In the genomic region with DNA sequence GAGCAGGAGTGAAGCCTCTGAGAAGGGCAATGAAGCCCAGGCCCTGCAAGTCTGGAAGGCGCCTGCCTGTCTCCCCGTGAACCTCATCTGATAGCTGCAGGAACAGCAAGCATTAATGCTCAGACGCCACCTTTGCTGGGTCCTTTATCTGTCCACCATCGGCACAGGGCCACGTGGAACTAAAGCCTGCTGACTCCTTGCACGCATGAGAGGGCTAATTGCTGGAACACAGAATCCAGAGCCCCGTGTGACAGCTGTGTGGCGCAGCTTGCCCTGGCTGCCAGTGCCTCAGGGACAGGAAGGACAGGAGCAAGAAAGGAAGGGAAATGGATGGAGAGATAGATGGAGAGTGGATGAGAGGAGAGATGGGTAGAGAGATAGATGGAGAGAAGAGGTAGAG, we compare ENCODE assay signal across 11 mouse cellular contexts. TPM values are rescaled to one million over a fixed set of nuclear protein-coding genes. Genes with fewer than 3 reads are reported as not detected.
DNase-seq lines count a peak whose midpoint lies in the region; ATAC-seq lines count a peak whose summit lies in the region.
"Had no signal": no experiment of that assay in that cellular context is flagged by ENCODE, and none has a peak within 500 bp of the region (broad histone marks: within the 10 kb centered on the region; RNA-seq: fewer than 3 reads in every experiment).

No protein-coding gene starts in this region.

- no peak overlapping the region for H3K4me3 ChIP-seq in midbrain, embryonic 14.5 days (replicated peaks; ENCODE audit: low read depth, low read length)
- no peak overlapping the region for H3K4me3 ChIP-seq in midbrain, embryonic 11.5 days (ENCODE audit: low read depth, low read length)
- no peak overlapping the region for H3K4me3 ChIP-seq in hindbrain, embryonic 16.5 days (ENCODE audit: low read length)
- H3K4me3 ChIP-seq: heart, embryonic 15.5 days; limb, embryonic 12.5 days had no signal

- peak; percentile 57 for DNase-seq in midbrain, embryonic 14.5 days
- no peak for DNase-seq in midbrain, embryonic 11.5 days (ENCODE audit: low spot score, missing footprints)
- DNase-seq in embryo, embryonic 10.5 days (ENCODE audit: low spot score) = peak; percentile 26
- peak; percentile 79 for DNase-seq in retina, postnatal 1 day
- DNase-seq in heart, postnatal 36 days = no peak
- no peak for DNase-seq in right cerebral cortex, postnatal 14 days
- DNase-seq: thymus, postnatal 36 days had no signal

- H3K9me3 ChIP-seq in midbrain, embryonic 14.5 days (ENCODE audit: control insufficient read depth, low read length) = no peaks in the 10 kb centered on the region
- no peaks in the 10 kb centered on the region for H3K9me3 ChIP-seq in midbrain, embryonic 11.5 days (ENCODE audit: control insufficient read depth, low read length)
- no peaks in the 10 kb centered on the region for H3K9me3 ChIP-seq in hindbrain, embryonic 16.5 days (ENCODE audit: control insufficient read depth, low read length)
- H3K9me3 ChIP-seq: heart, embryonic 15.5 days; limb, embryonic 12.5 days had no signal

- no peak overlapping the region for H3K9ac ChIP-seq in midbrain, embryonic 14.5 days (replicated peaks; ENCODE audit: low read length)
- H3K9ac ChIP-seq in midbrain, embryonic 11.5 days (ENCODE audit: low read length) = no peak overlapping the region
- no peak overlapping the region for H3K9ac ChIP-seq in hindbrain, embryonic 16.5 days (ENCODE audit: low read depth, low read length)
- H3K9ac ChIP-seq: heart, embryonic 15.5 days; limb, embryonic 12.5 days had no signal

- WGBS in midbrain, embryonic 14.5 days = 26% methylated on average over 8 of the region's 8 CpGs
- WGBS in midbrain, embryonic 11.5 days = 47% methylated on average over 8 of the region's 8 CpGs
- whole genome bisulfite sequencing in hindbrain, embryonic 16.5 days = 20% methylated on average over 8 of the region's 8 CpGs

- H3K27ac ChIP-seq in midbrain, embryonic 14.5 days (replicated peaks; ENCODE audit: low read depth, low read length) = peak overlapping the region; percentile 27; the same call in 1 of the 2 replicates
- no peak overlapping the region for H3K27ac ChIP-seq in midbrain, embryonic 11.5 days (ENCODE audit: low read depth, low read length)
- peak overlapping the region; percentile 58 for H3K27ac ChIP-seq in hindbrain, embryonic 16.5 days (ENCODE audit: low read depth, low read length)
- H3K27ac ChIP-seq: heart, embryonic 15.5 days; limb, embryonic 12.5 days had no signal

- intact Hi-C loops in heart, postnatal 36 days (cut with DNase I) = no loop called here

- no peak overlapping the region for H3K4me2 ChIP-seq in midbrain, embryonic 14.5 days (ENCODE audit: low read length)
- no peak overlapping the region for H3K4me2 ChIP-seq in midbrain, embryonic 11.5 days
- no peak overlapping the region for H3K4me2 ChIP-seq in hindbrain, embryonic 16.5 days (ENCODE audit: low read length)
- H3K4me2 ChIP-seq: heart, embryonic 15.5 days; limb, embryonic 12.5 days had no signal

- H3K36me3 ChIP-seq in midbrain, embryonic 14.5 days (ENCODE audit: control insufficient read depth, insufficient read depth, low read length) = no peaks in the 10 kb centered on the region
- no peaks in the 10 kb centered on the region for H3K36me3 ChIP-seq in midbrain, embryonic 11.5 days (ENCODE audit: control insufficient read depth, insufficient read depth, low read length)
- H3K36me3 ChIP-seq in hindbrain, embryonic 16.5 days (ENCODE audit: control insufficient read depth, insufficient read depth, low read length) = no peaks in the 10 kb centered on the region
- H3K36me3 ChIP-seq: heart, embryonic 15.5 days; limb, embryonic 12.5 days had no signal

- H3K27me3 ChIP-seq in midbrain, embryonic 14.5 days (ENCODE audit: control insufficient read depth, insufficient read depth, low read length) = no peaks in the 10 kb centered on the region
- H3K27me3 ChIP-seq in midbrain, embryonic 11.5 days (ENCODE audit: control insufficient read depth, insufficient read depth, low read length) = no peaks in the 10 kb centered on the region
- H3K27me3 ChIP-seq in hindbrain, embryonic 16.5 days (replicated peaks; ENCODE audit: control insufficient read depth, insufficient read depth, low read length) = no peaks in the 10 kb centered on the region
- H3K27me3 ChIP-seq: limb, embryonic 12.5 days had no signal

- ATAC-seq in midbrain, embryonic 14.5 days (ENCODE audit: low FRiP score, low TSS enrichment) = no peak
- no peak for ATAC-seq in midbrain, embryonic 11.5 days (ENCODE audit: low FRiP score)
- peak; percentile 81 for ATAC-seq in hindbrain, embryonic 16.5 days
- no peak for ATAC-seq in granulocyte monocyte progenitor cell, adult 5-6 weeks (replicated peaks; ENCODE audit: poor library complexity, severe bottlenecking)

- H3K4me1 ChIP-seq in midbrain, embryonic 14.5 days (ENCODE audit: control insufficient read depth, insufficient read depth, low read length) = no peaks in the 10 kb centered on the region
- H3K4me1 ChIP-seq in midbrain, embryonic 11.5 days (ENCODE audit: control insufficient read depth, insufficient read depth, low read length) = peaks cover 2% of the 10 kb centered on the region; the same call in 1 of the 2 replicates
- H3K4me1 ChIP-seq in hindbrain, embryonic 16.5 days (ENCODE audit: control insufficient read depth, insufficient read depth, low read depth, low read length) = no peaks in the 10 kb centered on the region
- H3K4me1 ChIP-seq: limb, embryonic 12.5 days had no signal

RNA-seq across cellular contexts. Expression of a gene that starts 14.8 kb away (rescaled TPM):
- polyA plus RNA-seq in midbrain, embryonic 14.5 days (2014; fragmentation: Nextera tagmentation; extraction: Ambion mirVana) = 25.9 and 34.2 TPM in 2 replicates
- 11.7 TPM in 2 replicates for polyA plus RNA-seq in midbrain, embryonic 11.5 days (2014; fragmentation: Nextera tagmentation; extraction: Ambion mirVana)
- 9.2 and 10.4 TPM in 2 replicates for polyA plus RNA-seq in hindbrain, embryonic 16.5 days (2015; fragmentation: Nextera tagmentation; extraction: Ambion mirVana)
- total RNA-seq in heart, postnatal 36 days (2021) = not detected
- not detected in 2 replicates for total RNA-seq in granulocyte monocyte progenitor cell, adult 5-6 weeks (2014; fragmentation: Nextera tagmentation)
- not detected in 2 replicates for total RNA-seq in granulocyte monocyte progenitor cell, adult 5-6 weeks (2017)

RNA-seq across cellular contexts. Expression of a gene that starts 52.9 kb away (rescaled TPM):
- 0.47 and 0.61 TPM in 2 replicates for polyA plus RNA-seq in midbrain, embryonic 14.5 days (2014; fragmentation: Nextera tagmentation; extraction: Ambion mirVana)
- 0.38 and 0.65 TPM in 2 replicates for polyA plus RNA-seq in midbrain, embryonic 11.5 days (2014; fragmentation: Nextera tagmentation; extraction: Ambion mirVana)
- 0.93 and 1.3 TPM in 2 replicates for polyA plus RNA-seq in hindbrain, embryonic 16.5 days (2015; fragmentation: Nextera tagmentation; extraction: Ambion mirVana)
- total RNA-seq in heart, postnatal 36 days (2021) = not detected
- 2.0 TPM in 2 replicates for total RNA-seq in granulocyte monocyte progenitor cell, adult 5-6 weeks (2014; fragmentation: Nextera tagmentation)
- 0.34 and 0.82 TPM in 2 replicates for total RNA-seq in granulocyte monocyte progenitor cell, adult 5-6 weeks (2017)

Comparison
In these comparisons a context has a peak if more than half of its experiments do, and no peak if none do; other contexts are left out.
1. DNase-seq: peak in midbrain, embryonic 14.5 days (single experiment), embryo, embryonic 10.5 days (single experiment) and retina, postnatal 1 day (single experiment); none in midbrain, embryonic 11.5 days (single experiment), heart, postnatal 36 days (0 of 2) and right cerebral cortex, postnatal 14 days (single experiment).